Mouse (Mus musculus): ENCODE measurements around the gene Ccnt1. TPM values are rescaled to one million over a fixed set of nuclear protein-coding genes. Genes with fewer than 3 reads are reported as not detected.
A peak's percentile ranks its signal among the peaks of the same experiment; 100 is the strongest.
"Not testable (repeated sequence)": the region's sequence is repeated elsewhere in the genome, so short reads cannot be mapped to it uniquely, and the experiment has no call there.

Ccnt1 gene
- polyA plus RNA-seq, 1 experiment from 2014 or later, result 34.0 TPM

GRCm38 (mm10) chr15:98513676-98514075, 57.0 kb downstream of the Ccnt1 start:
- not testable (repeated sequence) for H3K27ac ChIP-seq (replicated peaks in 1 of 2; ENCODE audit: control insufficient read depth in 1 of 2, insufficient read depth in 1 of 2, low read depth in 2 of 2, low read length in 2 of 2); H3K27me3 ChIP-seq (ENCODE audit: control insufficient read depth, insufficient read depth, low read length); H3K9me3 ChIP-seq (ENCODE audit: control insufficient read depth, low read length); H3K9ac ChIP-seq (ENCODE audit: low read length); ATAC-seq (ENCODE audit: insufficient number of reproducible peaks, insufficient read depth, low FRiP score, low read depth); H3K4me3 ChIP-seq (ENCODE audit: control insufficient read depth in 1 of 2, insufficient read depth in 1 of 2, low read depth in 1 of 2, low read length in 2 of 2); H3K4me2 ChIP-seq (ENCODE audit: low read length)
- 65% methylated on average over 3 of the region's 3 CpGs for WGBS
- Histone ChIP-seq H3K4me1 (ENCODE audit: control insufficient read depth in 2 of 2, insufficient read depth in 2 of 2, low read length in 2 of 2) (peaks cover 12 to 15% of the 10 kb centered on the region in 2 experiments), H3K36me3 (ENCODE audit: control insufficient read depth, insufficient read depth, low read length) (peaks cover 10% of the 10 kb centered on the region)

DNA sequence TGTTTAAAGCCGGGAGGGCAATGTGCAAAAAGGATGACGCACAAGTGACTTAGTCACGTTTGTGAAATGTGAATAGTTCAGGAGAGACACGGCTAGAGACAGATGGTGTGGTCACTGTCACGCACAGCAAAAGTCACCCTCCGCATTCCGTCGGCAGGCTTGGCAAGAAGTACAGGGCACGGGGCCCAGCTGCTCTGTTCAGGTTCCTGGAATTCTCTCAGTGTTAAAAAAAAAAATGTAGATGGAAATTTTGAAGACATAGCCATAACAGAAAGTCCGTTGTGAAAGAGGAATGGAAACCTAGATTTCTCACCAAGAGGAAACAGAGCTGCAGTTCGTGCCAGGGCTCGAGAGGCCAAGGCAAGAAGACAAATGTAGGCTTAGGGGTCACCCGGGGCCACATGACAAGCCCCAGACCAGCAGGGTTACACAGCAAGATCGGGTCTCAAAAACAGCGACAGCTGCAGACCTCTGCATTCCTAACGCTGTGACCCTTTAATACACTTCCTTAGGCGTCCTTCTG, 57.9 kb downstream of the Ccnt1 start:
- no peak overlapping the region for H3K4me3 ChIP-seq (ENCODE audit: control insufficient read depth in 1 of 2, insufficient read depth in 1 of 2, low read depth in 1 of 2, low read length in 2 of 2)
- H3K4me2 ChIP-seq (ENCODE audit: low read length), result peak overlapping the region; percentile 24
- H3K36me3 ChIP-seq (ENCODE audit: control insufficient read depth, insufficient read depth, low read length), result peaks cover 2% of the 10 kb centered on the region
- ATAC-seq (ENCODE audit: insufficient number of reproducible peaks, insufficient read depth, low FRiP score, low read depth), result no peak
- H3K9ac ChIP-seq (ENCODE audit: low read length), result no peak overlapping the region
- no peaks in the 10 kb centered on the region for H3K27me3 ChIP-seq (ENCODE audit: control insufficient read depth, insufficient read depth, low read length)
- 24% methylated on average over 17 of the region's 17 CpGs for WGBS
- 0 out of 4 replicates have a peak overlapping the region, but pooled peaks of 1 of the 2 experiments have one; percentile 6 for H3K27ac ChIP-seq (replicated peaks in 1 of 2; ENCODE audit: control insufficient read depth in 1 of 2, insufficient read depth in 1 of 2, low read depth in 2 of 2, low read length in 2 of 2)
- H3K4me1 ChIP-seq (ENCODE audit: control insufficient read depth in 2 of 2, insufficient read depth in 2 of 2, low read length in 2 of 2), result peaks cover 12 to 15% of the 10 kb centered on the region in 2 experiments
- no peaks in the 10 kb centered on the region for H3K9me3 ChIP-seq (ENCODE audit: control insufficient read depth, low read length)

DNA sequence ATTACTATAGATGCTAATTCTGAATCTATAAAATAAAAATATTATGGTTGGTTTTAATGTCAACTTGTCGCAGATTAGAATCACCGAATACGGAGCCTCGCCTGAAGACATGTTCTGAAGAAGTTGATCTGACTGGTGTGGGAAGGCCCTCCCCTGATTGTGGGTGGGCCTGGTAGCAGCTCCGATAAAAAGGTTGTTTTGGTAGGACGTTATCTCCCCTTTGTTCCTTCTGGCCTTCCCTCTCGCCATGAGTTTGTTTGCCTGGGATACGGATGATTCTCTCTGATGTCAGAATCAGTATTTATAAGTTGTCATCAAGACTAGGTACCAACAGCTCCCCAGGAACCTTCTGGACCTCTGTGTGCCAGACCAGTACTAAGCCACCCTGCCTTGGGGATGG, 58.5 kb downstream of the Ccnt1 start:
- no peaks in the 10 kb centered on the region for H3K36me3 ChIP-seq (ENCODE audit: control insufficient read depth, insufficient read depth, low read length)
- H3K9me3 ChIP-seq (ENCODE audit: control insufficient read depth, low read length), result no peaks in the 10 kb centered on the region
- H3K4me2 ChIP-seq (ENCODE audit: low read length), result no peak overlapping the region
- H3K9ac ChIP-seq (ENCODE audit: low read length), result no peak overlapping the region
- ATAC-seq (ENCODE audit: insufficient number of reproducible peaks, insufficient read depth, low FRiP score, low read depth), result no peak
- H3K4me3 ChIP-seq (ENCODE audit: control insufficient read depth in 1 of 2, insufficient read depth in 1 of 2, low read depth in 1 of 2, low read length in 2 of 2), result no peak overlapping the region
- WGBS, result 35% methylated on average over 8 of the region's 8 CpGs
- H3K4me1 ChIP-seq (ENCODE audit: control insufficient read depth in 2 of 2, insufficient read depth in 2 of 2, low read length in 2 of 2), result peaks cover 12 to 15% of the 10 kb centered on the region in 2 experiments
- no peak overlapping the region for H3K27ac ChIP-seq (replicated peaks in 1 of 2; ENCODE audit: control insufficient read depth in 1 of 2, insufficient read depth in 1 of 2, low read depth in 2 of 2, low read length in 2 of 2)
- H3K27me3 ChIP-seq (ENCODE audit: control insufficient read depth, insufficient read depth, low read length), result no peaks in the 10 kb centered on the region

DNA sequence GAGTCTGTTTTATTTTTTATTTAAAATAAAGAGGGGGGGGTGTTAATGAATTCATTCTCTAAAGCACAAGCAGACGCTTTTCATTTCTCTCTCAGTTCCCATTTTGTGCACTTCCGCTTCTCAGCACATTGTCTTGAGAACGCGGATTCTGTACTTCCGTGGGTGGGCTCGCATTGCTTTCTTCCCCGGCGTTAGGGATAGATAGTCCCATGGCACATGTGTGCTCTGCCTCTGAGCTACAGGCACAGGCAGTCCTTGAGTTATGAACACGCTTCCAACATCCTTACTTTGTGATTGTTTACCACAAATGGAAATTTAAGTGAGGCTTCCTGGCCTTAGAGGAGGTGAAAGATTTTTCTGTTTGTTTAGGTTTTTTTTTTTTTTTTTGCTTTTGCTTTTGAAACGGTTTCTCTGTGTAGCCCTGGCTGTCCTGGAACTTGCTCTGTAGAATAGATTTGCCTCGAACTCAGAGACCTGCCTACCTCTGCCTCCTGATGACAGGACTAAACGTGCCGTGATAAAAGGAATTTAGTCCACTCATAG, 59.3 kb downstream of the Ccnt1 start:
- 60% methylated on average over 13 of the region's 13 CpGs for WGBS
- Histone ChIP-seq H3K9ac (ENCODE audit: low read length) (no peak overlapping the region), H3K4me3 (ENCODE audit: control insufficient read depth in 1 of 2, insufficient read depth in 1 of 2, low read depth in 1 of 2, low read length in 2 of 2) (no peak overlapping the region), H3K4me1 (ENCODE audit: control insufficient read depth in 2 of 2, insufficient read depth in 2 of 2, low read length in 2 of 2) (peaks cover 12 to 15% of the 10 kb centered on the region in 2 experiments), H3K4me2 (ENCODE audit: low read length) (peak overlapping the region; percentile 64), H3K9me3 (ENCODE audit: control insufficient read depth, low read length) (no peaks in the 10 kb centered on the region), H3K27me3 (ENCODE audit: control insufficient read depth, insufficient read depth, low read length) (no peaks in the 10 kb centered on the region), H3K36me3 (ENCODE audit: control insufficient read depth, insufficient read depth, low read length) (no peaks in the 10 kb centered on the region), H3K27ac (replicated peaks in 1 of 2; ENCODE audit: control insufficient read depth in 1 of 2, insufficient read depth in 1 of 2, low read depth in 2 of 2, low read length in 2 of 2) (peak overlapping the region; percentile 9 to 37; a peak in 1 of 4 replicates)
- no peak for ATAC-seq (ENCODE audit: insufficient number of reproducible peaks, insufficient read depth, low FRiP score, low read depth)

GRCm38 (mm10) chr15:98510438-98511385, 60.0 kb downstream of the Ccnt1 start:
- peak overlapping the region; percentile 24 to 33 for H3K4me3 ChIP-seq (ENCODE audit: control insufficient read depth in 1 of 2, insufficient read depth in 1 of 2, low read depth in 1 of 2, low read length in 2 of 2)
- H3K4me2 ChIP-seq (ENCODE audit: low read length), result peak overlapping the region; percentile 64
- no peaks in the 10 kb centered on the region for H3K27me3 ChIP-seq (ENCODE audit: control insufficient read depth, insufficient read depth, low read length)
- H3K9me3 ChIP-seq (ENCODE audit: control insufficient read depth, low read length), result no peaks in the 10 kb centered on the region
- H3K27ac ChIP-seq (replicated peaks in 1 of 2; ENCODE audit: control insufficient read depth in 1 of 2, insufficient read depth in 1 of 2, low read depth in 2 of 2, low read length in 2 of 2), result peak overlapping the region; percentile 9 to 37; a peak in 1 of 4 replicates
- no peaks in the 10 kb centered on the region for H3K36me3 ChIP-seq (ENCODE audit: control insufficient read depth, insufficient read depth, low read length)
- H3K4me1 ChIP-seq (ENCODE audit: control insufficient read depth in 2 of 2, insufficient read depth in 2 of 2, low read length in 2 of 2), result peaks cover 12 to 15% of the 10 kb centered on the region in 2 experiments
- ATAC-seq (ENCODE audit: insufficient number of reproducible peaks, insufficient read depth, low FRiP score, low read depth), result no peak
- WGBS, result 23% methylated on average over 25 of the region's 25 CpGs
- peak overlapping the region; percentile 30 for H3K9ac ChIP-seq (ENCODE audit: low read length)

DNA sequence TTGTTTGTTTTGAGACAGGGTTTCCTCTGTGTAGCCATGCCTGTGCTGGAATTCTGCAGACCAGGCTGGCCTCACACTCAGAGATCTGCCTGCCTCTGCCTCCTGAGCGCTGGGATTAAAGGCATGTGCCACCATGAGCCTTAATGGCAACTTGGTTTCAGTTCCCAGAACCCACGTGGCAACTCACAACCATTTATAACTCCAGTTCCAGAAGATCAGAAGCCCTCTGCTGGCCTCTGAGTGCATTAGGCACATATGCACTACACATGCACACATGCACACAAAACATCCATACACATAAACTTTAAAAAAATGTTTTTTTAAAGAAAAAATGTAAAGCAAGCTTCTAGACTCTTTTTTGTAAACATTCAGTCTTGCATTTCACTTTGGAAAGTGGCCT, 61.3 kb downstream of the Ccnt1 start:
- no peak overlapping the region for H3K4me3 ChIP-seq (ENCODE audit: control insufficient read depth in 1 of 2, insufficient read depth in 1 of 2, low read depth in 1 of 2, low read length in 2 of 2)
- ATAC-seq (ENCODE audit: insufficient number of reproducible peaks, insufficient read depth, low FRiP score, low read depth), result no peak
- WGBS, result 49% methylated on average over 2 of the region's 2 CpGs
- no peak overlapping the region for H3K4me2 ChIP-seq (ENCODE audit: low read length)
- H3K9me3 ChIP-seq (ENCODE audit: control insufficient read depth, low read length), result no peaks in the 10 kb centered on the region
- peaks cover 12 to 15% of the 10 kb centered on the region in 2 experiments for H3K4me1 ChIP-seq (ENCODE audit: control insufficient read depth in 2 of 2, insufficient read depth in 2 of 2, low read length in 2 of 2)
- no peak overlapping the region for H3K9ac ChIP-seq (ENCODE audit: low read length)
- H3K27me3 ChIP-seq (ENCODE audit: control insufficient read depth, insufficient read depth, low read length), result no peaks in the 10 kb centered on the region
- H3K27ac ChIP-seq (replicated peaks in 1 of 2; ENCODE audit: control insufficient read depth in 1 of 2, insufficient read depth in 1 of 2, low read depth in 2 of 2, low read length in 2 of 2), result no peak overlapping the region
- H3K36me3 ChIP-seq (ENCODE audit: control insufficient read depth, insufficient read depth, low read length), result no peaks in the 10 kb centered on the region

GRCm38 (mm10) chr15:98507321-98507720, 63.4 kb downstream of the Ccnt1 start:
- no peak overlapping the region for H3K4me3 ChIP-seq (ENCODE audit: control insufficient read depth in 1 of 2, insufficient read depth in 1 of 2, low read depth in 1 of 2, low read length in 2 of 2)
- H3K4me1 ChIP-seq (ENCODE audit: control insufficient read depth in 2 of 2, insufficient read depth in 2 of 2, low read length in 2 of 2), result peaks cover 7 to 9% of the 10 kb centered on the region in 2 experiments
- H3K9ac ChIP-seq (ENCODE audit: low read length), result no peak overlapping the region
- H3K27ac ChIP-seq (replicated peaks in 1 of 2; ENCODE audit: control insufficient read depth in 1 of 2, insufficient read depth in 1 of 2, low read depth in 2 of 2, low read length in 2 of 2), result no peak overlapping the region
- H3K36me3 ChIP-seq (ENCODE audit: control insufficient read depth, insufficient read depth, low read length), result no peaks in the 10 kb centered on the region
- H3K27me3 ChIP-seq (ENCODE audit: control insufficient read depth, insufficient read depth, low read length), result no peaks in the 10 kb centered on the region
- no peak overlapping the region for H3K4me2 ChIP-seq (ENCODE audit: low read length)
- H3K9me3 ChIP-seq (ENCODE audit: control insufficient read depth, low read length), result no peaks in the 10 kb centered on the region
- ATAC-seq (ENCODE audit: insufficient number of reproducible peaks, insufficient read depth, low FRiP score, low read depth), result no peak
- 84% methylated on average over 6 of the region's 6 CpGs for WGBS

Measured in heart, embryonic 14.5 days (tissue).